Mouse (Mus musculus) kidney, adult 2 months (tissue): ENCODE data around the gene Abhd17b.

Experiments used
- CTCF ChIP-seq: fragments of 200-500 bp; conservative IDR thresholded peaks from 2 replicates; pipeline ENCODE4 v1.5.1; 2011; ENCODE audit warnings: low read depth, mild to moderate bottlenecking, control low read depth, low read length, moderate library complexity, mixed read lengths; ENCODE audit not compliant: insufficient read depth, insufficient read length
- POLR2A ChIP-seq: fragments of 200-500 bp; IDR thresholded peaks from one replicate; pipeline ENCODE4 v1.6.1; 2011; ENCODE audit warnings: low read depth, low read length, control low read depth

DNA sequence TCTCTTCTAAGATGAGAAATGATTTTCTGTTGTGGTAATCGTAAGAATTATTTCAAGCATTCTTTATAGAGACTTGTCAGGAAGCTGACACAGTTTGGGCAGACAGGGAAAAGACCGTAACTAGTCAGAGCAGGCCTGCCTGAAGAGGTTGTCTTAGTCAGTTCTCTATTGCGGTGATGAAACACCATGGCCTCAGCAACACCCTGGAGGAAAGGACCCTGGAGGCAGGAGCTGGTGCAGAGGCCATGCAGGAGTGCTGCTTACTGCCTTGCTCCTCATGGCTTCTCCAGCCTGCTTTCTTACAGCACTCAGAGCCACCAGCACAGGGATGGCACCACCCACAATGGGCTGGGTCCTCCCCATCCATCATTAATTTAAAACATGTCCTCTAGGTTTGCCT is 47.7 kb upstream of the Abhd17b start:
- TF ChIP-seq CTCF (no peak), POLR2A (no peak)
